Mouse (Mus musculus): ENCODE measurements around the gene Csrnp3. TPM values are rescaled to one million over a fixed set of nuclear protein-coding genes. Genes with fewer than 3 reads are reported as not detected.

The Csrnp3 gene
- polyA plus RNA-seq, 1 experiment from 2014 or later, result 10.2 TPM

DNA sequence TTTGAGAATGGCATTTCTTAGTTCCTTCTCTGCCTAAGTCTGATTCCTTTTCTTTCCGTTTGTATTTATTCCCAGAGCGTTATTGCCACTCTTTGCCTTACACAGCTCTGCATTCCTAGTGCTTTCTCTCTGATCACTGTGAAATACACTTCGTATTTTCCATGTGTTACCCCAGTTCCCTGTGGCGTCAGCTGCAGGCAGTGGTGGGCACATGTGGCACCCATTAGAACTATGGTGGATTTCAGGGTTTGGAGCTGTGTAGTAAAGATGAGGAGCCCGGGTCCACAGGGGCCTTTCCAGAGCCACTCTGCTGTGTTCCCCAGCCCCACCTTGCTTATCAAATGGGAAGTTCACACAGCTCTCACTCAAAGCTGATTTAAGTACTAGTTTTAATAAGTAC is 129.8 kb downstream of the Csrnp3 start:
- 25% methylated on average over 5 of the region's 5 CpGs for WGBS

DNA sequence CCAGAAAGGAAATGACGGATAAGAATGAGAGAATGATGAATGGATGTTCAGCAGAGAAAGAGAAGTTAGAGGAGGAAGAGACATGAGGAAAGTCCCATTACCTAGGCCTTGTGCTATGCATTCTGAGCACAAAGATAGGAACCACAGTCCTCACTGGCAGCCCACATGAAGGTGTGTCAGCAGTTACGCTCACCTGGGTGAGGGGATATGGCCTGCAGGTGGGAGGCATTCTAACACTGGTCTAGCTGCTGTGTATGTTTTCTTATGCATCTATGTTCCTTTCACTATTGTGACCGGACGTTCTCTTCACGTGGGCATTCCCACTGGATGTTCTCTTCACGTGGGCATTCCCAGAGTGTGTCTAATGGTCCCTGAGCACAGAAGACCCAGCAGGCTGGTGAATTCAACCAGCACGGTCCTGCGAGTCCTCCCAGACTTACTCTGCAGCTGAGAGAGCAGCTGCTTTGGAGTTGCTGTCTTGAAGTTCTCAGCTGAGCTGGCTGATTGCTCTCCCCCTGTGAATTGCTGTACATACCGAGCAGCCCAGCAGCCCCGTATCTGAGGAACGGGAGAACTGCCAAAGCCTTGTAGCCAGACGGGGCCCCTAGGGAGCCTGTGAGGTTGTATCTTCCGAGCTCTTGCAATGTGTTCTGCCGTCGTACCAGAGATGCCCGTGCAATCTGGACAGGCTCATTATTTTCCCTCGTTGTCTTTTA is 133.9 kb downstream of the Csrnp3 start:
- peak overlapping the region; percentile 5; the same call in 1 of the 2 replicates for H3K4me3 ChIP-seq
- WGBS, result 29% methylated on average over 17 of the region's 17 CpGs
- H3K4me1 ChIP-seq, result peaks cover 38% of the 10 kb centered on the region
- no peaks in the 10 kb centered on the region for H3K36me3 ChIP-seq
- H3K9me3 ChIP-seq, result no peaks in the 10 kb centered on the region
- ATAC-seq (ENCODE audit: low FRiP score, low read depth), result peak; percentile 77; the same call in 1 of the 2 replicates
- H3K9ac ChIP-seq, result 0 out of 2 replicates have a peak overlapping the region, but pooled peaks have one; percentile 46
- peak overlapping the region; percentile 50 for H3K4me2 ChIP-seq (replicated peaks)
- peak overlapping the region; percentile 65; the same call in 1 of the 2 replicates for H3K27ac ChIP-seq
- H3K27me3 ChIP-seq, result no peaks in the 10 kb centered on the region

More for the DNA sequence above, 129.8 kb downstream of the Csrnp3 start:
- ATAC-seq (ENCODE audit: low FRiP score, low read depth), result peak; percentile 10; the same call in 1 of the 2 replicates
- no peak overlapping the region for H3K9ac ChIP-seq
- peaks cover 28% of the 10 kb centered on the region for H3K4me1 ChIP-seq
- H3K27me3 ChIP-seq, result no peaks in the 10 kb centered on the region
- no peak overlapping the region for H3K4me2 ChIP-seq (replicated peaks)
- H3K36me3 ChIP-seq, result peaks cover 11% of the 10 kb centered on the region
- H3K9me3 ChIP-seq, result peaks cover 12% of the 10 kb centered on the region
- H3K27ac ChIP-seq, result no peak overlapping the region
- H3K4me3 ChIP-seq, result no peak overlapping the region

DNA sequence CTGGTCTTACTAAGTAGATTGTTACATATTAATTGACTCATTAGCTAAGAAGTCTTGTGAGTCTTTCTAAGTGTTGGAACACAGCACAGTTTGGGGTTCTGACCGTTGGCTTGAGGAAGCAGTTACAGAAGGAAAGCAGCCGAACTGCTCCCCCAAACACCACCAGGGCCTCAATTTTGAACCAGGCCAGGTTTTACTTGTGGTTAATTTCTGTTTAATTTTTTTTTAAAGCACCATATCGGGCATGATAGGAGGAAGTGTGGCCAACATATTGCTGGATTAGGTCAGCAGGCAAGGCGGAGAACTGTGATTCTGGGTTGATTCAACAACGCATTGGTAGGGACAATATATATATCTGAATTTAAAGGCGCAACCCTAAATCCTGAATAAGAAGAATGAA is 135.9 kb downstream of the Csrnp3 start:
- no peak for ATAC-seq (ENCODE audit: low FRiP score, low read depth)
- Histone ChIP-seq H3K4me2 (replicated peaks) (no peak overlapping the region; the same call in 1 of the 2 replicates), H3K9ac (no peak overlapping the region), H3K4me1 (peaks cover 40% of the 10 kb centered on the region), H3K27me3 (no peaks in the 10 kb centered on the region), H3K36me3 (no peaks in the 10 kb centered on the region), H3K9me3 (no peaks in the 10 kb centered on the region), H3K4me3 (no peak overlapping the region), H3K27ac (peak overlapping the region; percentile 48; the same call in 1 of the 2 replicates)
- 54% methylated on average over 6 of the region's 6 CpGs for WGBS

- no peak overlapping the region for H3K9ac ChIP-seq
- no peak overlapping the region for H3K27ac ChIP-seq
- 11% methylated on average over 4 of the region's 4 CpGs for WGBS
- H3K36me3 ChIP-seq, result no peaks in the 10 kb centered on the region
- ATAC-seq (ENCODE audit: low FRiP score, low read depth), result peak; percentile 79
- no peaks in the 10 kb centered on the region for H3K27me3 ChIP-seq
- no peaks in the 10 kb centered on the region for H3K9me3 ChIP-seq
- peak overlapping the region; percentile 15 for H3K4me2 ChIP-seq (replicated peaks)
- H3K4me3 ChIP-seq, result no peak overlapping the region
- peaks cover 43% of the 10 kb centered on the region for H3K4me1 ChIP-seq
Observed at GRCm38 (mm10) chr2:65981965-65982364, 136.4 kb downstream of the Csrnp3 start.

DNA sequence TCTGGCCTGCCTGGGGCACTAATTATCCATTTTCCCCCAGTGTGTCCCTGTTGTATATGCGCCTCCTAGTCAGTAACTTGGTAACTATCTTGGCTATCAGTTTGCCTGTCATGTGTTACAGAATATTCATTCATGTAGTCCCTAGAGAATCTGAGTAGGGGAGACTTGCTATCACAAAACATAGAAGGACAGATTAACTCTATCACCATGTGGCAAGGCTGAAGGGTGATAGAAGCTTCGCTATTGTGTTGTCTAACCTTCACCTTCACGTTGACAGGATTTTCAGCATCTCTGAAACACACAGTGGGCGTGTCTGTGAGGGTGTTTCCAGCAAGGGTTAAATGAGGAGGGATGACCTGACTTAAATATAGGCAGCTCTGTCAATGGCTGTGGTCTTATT is 140.1 kb downstream of the Csrnp3 start:
- no peak for ATAC-seq (ENCODE audit: low FRiP score, low read depth)
- Histone ChIP-seq H3K27me3 (no peaks in the 10 kb centered on the region), H3K4me3 (no peak overlapping the region), H3K4me2 (replicated peaks) (no peak overlapping the region), H3K27ac (no peak overlapping the region), H3K9ac (no peak overlapping the region), H3K9me3 (no peaks in the 10 kb centered on the region), H3K4me1 (peaks cover 48% of the 10 kb centered on the region), H3K36me3 (no peaks in the 10 kb centered on the region)
- WGBS, result 84% methylated on average over 4 of the region's 4 CpGs

GRCm38 (mm10) chr2:65987069-65987468 is 141.5 kb downstream of the Csrnp3 start:
- H3K36me3 ChIP-seq, result no peaks in the 10 kb centered on the region
- 0 out of 2 replicates have a peak overlapping the region, but pooled peaks have one; percentile 29 for H3K27ac ChIP-seq
- no peak overlapping the region for H3K9ac ChIP-seq
- peak; percentile 57; the same call in 1 of the 2 replicates for ATAC-seq (ENCODE audit: low FRiP score, low read depth)
- WGBS, result 15% methylated on average over 6 of the region's 6 CpGs
- H3K27me3 ChIP-seq, result no peaks in the 10 kb centered on the region
- peaks cover 39% of the 10 kb centered on the region for H3K4me1 ChIP-seq
- no peaks in the 10 kb centered on the region for H3K9me3 ChIP-seq
- H3K4me2 ChIP-seq (replicated peaks), result peak overlapping the region; percentile 21; the same call in 1 of the 2 replicates
- H3K4me3 ChIP-seq, result no peak overlapping the region

GRCm38 (mm10) chr2:65987588-65987987 is 142.0 kb downstream of the Csrnp3 start:
- Histone ChIP-seq H3K4me1 (peaks cover 41% of the 10 kb centered on the region), H3K9ac (no peak overlapping the region), H3K27ac (0 out of 2 replicates have a peak overlapping the region, but pooled peaks have one; percentile 29), H3K27me3 (no peaks in the 10 kb centered on the region), H3K4me3 (no peak overlapping the region), H3K36me3 (no peaks in the 10 kb centered on the region), H3K9me3 (no peaks in the 10 kb centered on the region), H3K4me2 (replicated peaks) (peak overlapping the region; percentile 21; the same call in 1 of the 2 replicates)
- 38% methylated on average over 3 of the region's 3 CpGs for WGBS
- ATAC-seq (ENCODE audit: low FRiP score, low read depth), result peak; percentile 33; the same call in 1 of the 2 replicates

DNA sequence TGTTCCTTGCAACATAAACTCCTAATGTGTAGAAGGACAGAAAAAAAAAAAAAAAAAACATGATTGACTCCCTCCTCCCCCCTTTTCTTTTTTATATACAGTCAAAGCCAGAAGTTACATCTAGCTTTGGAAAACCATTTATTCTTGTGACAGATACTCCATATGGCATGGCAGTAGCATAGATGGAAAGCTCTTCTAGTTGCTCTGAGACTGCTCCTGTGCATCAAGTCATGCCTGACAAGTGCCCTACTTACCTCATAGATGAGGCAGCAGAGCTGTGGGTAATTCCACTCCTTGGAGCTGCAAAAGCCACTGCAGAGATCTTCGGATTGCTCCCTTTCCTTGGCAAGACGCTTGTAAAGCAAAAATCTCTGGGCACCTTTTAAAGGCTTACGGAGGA is 143.2 kb downstream of the Csrnp3 start:
- ATAC-seq (ENCODE audit: low FRiP score, low read depth), result no peak
- H3K4me2 ChIP-seq (replicated peaks), result peak overlapping the region; percentile 40
- H3K9ac ChIP-seq, result no peak overlapping the region
- H3K9me3 ChIP-seq, result no peaks in the 10 kb centered on the region
- no peak overlapping the region for H3K4me3 ChIP-seq
- WGBS, result 23% methylated on average over 3 of the region's 3 CpGs
- peaks cover 52% of the 10 kb centered on the region for H3K4me1 ChIP-seq
- H3K27ac ChIP-seq, result peak overlapping the region; percentile 28; the same call in 1 of the 2 replicates
- no peaks in the 10 kb centered on the region for H3K36me3 ChIP-seq
- H3K27me3 ChIP-seq, result no peaks in the 10 kb centered on the region

DNA sequence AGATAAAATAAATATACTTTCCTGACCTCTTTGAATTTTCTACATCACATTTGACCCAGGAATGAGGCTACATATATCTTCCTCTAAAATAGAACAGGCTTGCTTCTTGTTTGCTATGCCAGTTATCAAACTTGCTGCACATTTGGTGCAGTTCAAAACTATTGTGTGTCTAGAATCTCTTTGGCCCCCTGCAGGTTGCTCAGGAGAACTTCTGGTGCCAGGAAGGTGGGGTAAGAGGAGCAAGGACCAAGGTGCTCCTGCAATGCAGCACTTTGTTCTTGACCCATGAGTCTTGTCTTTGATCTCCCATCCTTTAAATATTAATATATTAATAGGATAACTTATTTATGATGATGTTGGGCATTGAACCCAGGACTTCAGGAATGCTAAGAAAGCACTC is 144.5 kb downstream of the Csrnp3 start:
- Histone ChIP-seq H3K27me3 (no peaks in the 10 kb centered on the region), H3K36me3 (no peaks in the 10 kb centered on the region), H3K9ac (no peak overlapping the region), H3K4me3 (no peak overlapping the region), H3K4me1 (peaks cover 62% of the 10 kb centered on the region), H3K27ac (no peak overlapping the region), H3K9me3 (no peaks in the 10 kb centered on the region), H3K4me2 (replicated peaks) (no peak overlapping the region)
- no peak for ATAC-seq (ENCODE audit: low FRiP score, low read depth)

- Histone ChIP-seq H3K4me3 (no peak overlapping the region), H3K4me2 (replicated peaks) (no peak overlapping the region), H3K36me3 (no peaks in the 10 kb centered on the region), H3K4me1 (peaks cover 68% of the 10 kb centered on the region), H3K27ac (no peak overlapping the region), H3K9me3 (no peaks in the 10 kb centered on the region), H3K27me3 (no peaks in the 10 kb centered on the region), H3K9ac (no peak overlapping the region)
- WGBS, result 76% methylated on average over 4 of the region's 4 CpGs
- ATAC-seq (ENCODE audit: low FRiP score, low read depth), result no peak
Observed at GRCm38 (mm10) chr2:65990754-65991153, 145.2 kb downstream of the Csrnp3 start.

DNA sequence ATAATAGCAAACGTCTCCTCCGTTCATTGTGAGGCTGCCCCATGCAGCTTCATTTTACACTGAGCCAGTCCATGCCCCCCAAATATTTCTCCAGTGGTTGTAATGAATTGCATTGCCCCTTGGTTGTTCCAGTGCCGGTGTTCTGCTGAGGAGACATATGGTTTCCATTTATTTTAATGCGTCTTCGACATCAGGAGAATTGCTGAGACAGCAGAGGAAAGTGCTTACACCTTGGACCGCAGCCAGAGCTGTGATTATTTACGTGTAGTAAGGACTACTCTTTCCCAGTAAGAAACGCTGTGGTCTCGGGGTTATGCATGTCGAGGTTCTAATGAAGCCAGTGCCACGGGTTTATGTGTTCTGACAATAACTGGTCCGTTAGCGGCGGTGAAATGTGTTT is 147.8 kb downstream of the Csrnp3 start:
- 11% methylated on average over 14 of the region's 14 CpGs for WGBS
- Histone ChIP-seq H3K4me2 (replicated peaks) (peak overlapping the region; percentile 48), H3K9ac (no peak overlapping the region), H3K4me3 (no peak overlapping the region; the same call in 1 of the 2 replicates), H3K9me3 (no peaks in the 10 kb centered on the region), H3K4me1 (peaks cover 54% of the 10 kb centered on the region), H3K27ac (peak overlapping the region; percentile 65; the same call in 1 of the 2 replicates), H3K27me3 (no peaks in the 10 kb centered on the region), H3K36me3 (no peaks in the 10 kb centered on the region)
- ATAC-seq (ENCODE audit: low FRiP score, low read depth), result peak; percentile 89

DNA sequence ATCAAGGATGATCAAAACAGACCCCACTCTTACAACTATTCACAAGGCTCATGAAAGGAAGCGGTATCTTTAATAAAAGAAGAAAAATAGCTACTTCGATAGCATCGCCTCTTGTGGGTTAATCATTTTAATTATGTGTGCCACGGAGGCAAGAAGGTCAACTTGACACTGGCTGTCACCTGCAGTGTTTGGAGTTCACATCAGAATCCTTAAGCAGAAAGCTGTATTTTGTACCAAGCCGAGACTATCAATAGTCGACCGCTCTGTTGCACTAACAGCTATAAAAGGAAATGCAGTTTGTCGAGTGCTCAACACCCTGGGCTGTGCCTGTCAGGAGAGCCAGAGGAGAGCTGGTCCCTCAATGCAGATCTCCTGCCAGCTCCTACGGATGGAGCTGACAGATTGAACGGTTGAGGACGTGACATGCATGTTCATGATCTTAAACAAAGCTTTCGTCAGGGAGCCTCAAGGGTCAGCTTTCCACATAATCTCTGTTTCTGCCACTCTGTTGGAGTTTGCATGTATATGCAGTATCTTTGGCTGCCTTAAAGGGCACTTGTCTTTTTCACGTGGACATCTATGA is 149.4 kb downstream of the Csrnp3 start:
- H3K4me1 ChIP-seq, result peaks cover 44% of the 10 kb centered on the region
- H3K9ac ChIP-seq, result no peak overlapping the region
- no peaks in the 10 kb centered on the region for H3K27me3 ChIP-seq
- peak overlapping the region; percentile 61 for H3K27ac ChIP-seq
- H3K36me3 ChIP-seq, result no peaks in the 10 kb centered on the region
- no peaks in the 10 kb centered on the region for H3K9me3 ChIP-seq
- 34% methylated on average over 13 of the region's 13 CpGs for WGBS
- ATAC-seq (ENCODE audit: low FRiP score, low read depth), result no peak
- no peak overlapping the region for H3K4me2 ChIP-seq (replicated peaks)
- no peak overlapping the region for H3K4me3 ChIP-seq
